Mouse (Mus musculus): Measurements from ENCODE around the gene Dmrtb1. TPM values are rescaled to one million over a fixed set of nuclear protein-coding genes. Genes with fewer than 3 reads are reported as not detected.

The Dmrtb1 gene
- polyA plus RNA-seq (2014; fragmentation: Nextera tagmentation; extraction: Ambion mirVana) = not detected in 2 replicates

DNA sequence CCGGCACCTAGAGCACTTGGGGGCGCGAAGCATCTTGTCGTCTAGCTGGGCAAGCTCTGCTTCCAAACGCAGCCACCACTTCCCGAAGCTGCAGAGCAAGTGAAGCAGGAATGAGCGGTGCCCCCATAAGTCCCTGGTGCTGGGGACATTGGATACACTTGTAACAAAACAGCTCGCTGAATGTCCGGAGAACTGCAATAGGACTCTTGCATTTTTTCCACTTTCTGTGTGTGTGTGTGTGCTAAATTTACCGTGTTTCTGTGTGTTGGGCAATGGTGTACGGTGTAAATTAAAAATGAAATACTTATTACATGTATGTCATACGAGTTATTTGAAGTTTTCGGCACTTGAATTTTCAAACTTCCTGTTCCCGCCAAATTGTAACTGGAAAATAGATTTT is at the start of gene Dmrtb1:
Gene Dmrtb1, minus strand, starts transcription at position 101 of the 400 bp plus-strand sequence.
- ATAC-seq (replicated peaks; ENCODE audit: low FRiP score) = no peak
- WGBS = 83% methylated on average over 14 of the region's 14 CpGs
- peaks cover 18% of the 10 kb centered on the region for H3K27me3 ChIP-seq (replicated peaks; ENCODE audit: control insufficient read depth, insufficient read depth, low read length)

DNA sequence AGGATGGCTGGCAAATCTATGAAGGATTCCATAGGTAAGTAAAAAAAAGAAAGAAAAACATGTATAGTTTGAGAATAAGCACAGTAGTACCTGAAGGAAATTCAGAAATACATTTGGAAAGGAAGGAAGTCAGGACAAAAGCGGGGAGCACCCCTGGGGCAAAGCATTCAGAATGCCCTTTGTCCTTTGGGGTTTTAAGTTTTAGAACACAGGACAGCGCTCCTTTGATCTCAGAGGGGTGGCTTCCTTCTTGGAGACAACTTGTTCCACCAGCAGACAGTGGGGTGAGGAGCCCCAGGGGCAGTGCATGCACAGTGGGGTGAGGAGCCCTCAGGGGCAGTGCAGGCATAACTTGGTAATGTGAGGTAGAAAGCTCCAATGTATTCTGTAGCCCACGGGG is 49.6 kb upstream of the Dmrtb1 start:
- Histone ChIP-seq H3K9ac (ENCODE audit: low read depth, low read length) (no peak overlapping the region), H3K27ac (ENCODE audit: low read depth, low read length) (no peak overlapping the region), H3K4me2 (no peak overlapping the region), H3K27me3 (replicated peaks; ENCODE audit: control insufficient read depth, insufficient read depth, low read length) (peaks cover 26% of the 10 kb centered on the region), H3K4me1 (replicated peaks; ENCODE audit: control insufficient read depth, insufficient read depth, low read length) (no peaks in the 10 kb centered on the region; the same call in 1 of the 2 replicates), H3K36me3 (ENCODE audit: control insufficient read depth, insufficient read depth, low read length) (no peaks in the 10 kb centered on the region), H3K9me3 (ENCODE audit: control insufficient read depth, low read length) (no peaks in the 10 kb centered on the region), H3K4me3 (ENCODE audit: low read depth, low read length) (no peak overlapping the region)
- WGBS = 29% methylated on average over 3 of the region's 3 CpGs
- ATAC-seq (replicated peaks; ENCODE audit: low FRiP score) (no peak), DNase-seq (ENCODE audit: low spot score) (no peak)

More for the DNA sequence above, at the start of gene Dmrtb1:
- no peak within 1 kb of the TSS for H3K9ac ChIP-seq (ENCODE audit: low read depth, low read length)
- no peak within 1 kb of the TSS for H3K27ac ChIP-seq (ENCODE audit: low read depth, low read length)
- no peak for DNase-seq (ENCODE audit: low spot score)
- 0 out of 2 replicates have a peak, but pooled peaks cover 2% of the 10 kb centered on the region for H3K4me1 ChIP-seq (replicated peaks; ENCODE audit: control insufficient read depth, insufficient read depth, low read length)
- H3K4me2 ChIP-seq = no peak within 1 kb of the TSS
- H3K9me3 ChIP-seq (ENCODE audit: control insufficient read depth, low read length) = no peaks in the 10 kb centered on the region
- H3K36me3 ChIP-seq (ENCODE audit: control insufficient read depth, insufficient read depth, low read length) = no peaks in the 10 kb centered on the region
- no peak within 1 kb of the TSS for H3K4me3 ChIP-seq (ENCODE audit: low read depth, low read length)

- no peak overlapping the region for H3K27ac ChIP-seq (ENCODE audit: low read depth, low read length)
- no peak for ATAC-seq (replicated peaks; ENCODE audit: low FRiP score)
- DNase-seq (ENCODE audit: low spot score) = no peak
- 18% methylated on average over 4 of the region's 4 CpGs for WGBS
- no peaks in the 10 kb centered on the region; the same call in 1 of the 2 replicates for H3K4me1 ChIP-seq (replicated peaks; ENCODE audit: control insufficient read depth, insufficient read depth, low read length)
- H3K9me3 ChIP-seq (ENCODE audit: control insufficient read depth, low read length) = no peaks in the 10 kb centered on the region
- H3K4me3 ChIP-seq (ENCODE audit: low read depth, low read length) = no peak overlapping the region
- H3K36me3 ChIP-seq (ENCODE audit: control insufficient read depth, insufficient read depth, low read length) = no peaks in the 10 kb centered on the region
- no peak overlapping the region for H3K9ac ChIP-seq (ENCODE audit: low read depth, low read length)
- H3K4me2 ChIP-seq = no peak overlapping the region
- H3K27me3 ChIP-seq (replicated peaks; ENCODE audit: control insufficient read depth, insufficient read depth, low read length) = peaks cover 24% of the 10 kb centered on the region
Measured at GRCm38 (mm10) chr4:107732624-107733023, 48.6 kb upstream of the Dmrtb1 start.

DNA sequence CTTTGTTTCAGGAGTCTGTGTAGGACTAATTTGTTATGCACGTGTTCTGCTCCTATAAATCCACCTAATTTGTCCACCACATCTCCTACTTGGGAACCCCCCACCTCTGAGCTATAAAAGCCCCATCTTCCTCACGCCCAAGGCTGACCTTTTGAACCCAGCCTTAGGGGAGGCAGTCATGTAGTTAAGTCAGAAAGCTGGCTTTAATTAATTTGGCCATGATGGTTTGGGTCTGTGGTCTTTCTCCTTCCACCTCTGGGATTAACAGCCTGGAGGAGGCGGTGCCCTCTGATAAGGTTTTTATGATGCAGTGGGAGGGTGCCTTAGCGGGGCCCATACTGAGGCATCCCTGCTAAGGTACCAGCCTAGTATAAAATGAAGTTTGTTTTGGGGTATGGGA is 48.2 kb upstream of the Dmrtb1 start:
- Histone ChIP-seq H3K4me2 (no peak overlapping the region), H3K4me1 (replicated peaks; ENCODE audit: control insufficient read depth, insufficient read depth, low read length) (no peaks in the 10 kb centered on the region; the same call in 1 of the 2 replicates), H3K27me3 (replicated peaks; ENCODE audit: control insufficient read depth, insufficient read depth, low read length) (peaks cover 21% of the 10 kb centered on the region), H3K27ac (ENCODE audit: low read depth, low read length) (no peak overlapping the region), H3K36me3 (ENCODE audit: control insufficient read depth, insufficient read depth, low read length) (no peaks in the 10 kb centered on the region), H3K9ac (ENCODE audit: low read depth, low read length) (no peak overlapping the region), H3K9me3 (ENCODE audit: control insufficient read depth, low read length) (no peaks in the 10 kb centered on the region), H3K4me3 (ENCODE audit: low read depth, low read length) (no peak overlapping the region)
- 30% methylated on average over 4 of the region's 4 CpGs for WGBS
- no peak for DNase-seq (ENCODE audit: low spot score)
- no peak for ATAC-seq (replicated peaks; ENCODE audit: low FRiP score)

GRCm38 (mm10) chr4:107731088-107731465 is 47.0 kb upstream of the Dmrtb1 start:
- no peak overlapping the region for H3K4me3 ChIP-seq (ENCODE audit: low read depth, low read length)
- ATAC-seq (replicated peaks; ENCODE audit: low FRiP score) (no peak), DNase-seq (ENCODE audit: low spot score) (no peak)
- peaks cover 23% of the 10 kb centered on the region for H3K27me3 ChIP-seq (replicated peaks; ENCODE audit: control insufficient read depth, insufficient read depth, low read length)
- WGBS = 58% methylated on average over 8 of the region's 8 CpGs
- H3K4me2 ChIP-seq = no peak overlapping the region
- H3K9me3 ChIP-seq (ENCODE audit: control insufficient read depth, low read length) = no peaks in the 10 kb centered on the region
- H3K36me3 ChIP-seq (ENCODE audit: control insufficient read depth, insufficient read depth, low read length) = no peaks in the 10 kb centered on the region
- H3K4me1 ChIP-seq (replicated peaks; ENCODE audit: control insufficient read depth, insufficient read depth, low read length) = no peaks in the 10 kb centered on the region; the same call in 1 of the 2 replicates
- no peak overlapping the region for H3K9ac ChIP-seq (ENCODE audit: low read depth, low read length)
- no peak overlapping the region for H3K27ac ChIP-seq (ENCODE audit: low read depth, low read length)

- no peaks in the 10 kb centered on the region for H3K36me3 ChIP-seq (ENCODE audit: control insufficient read depth, insufficient read depth, low read length)
- H3K27me3 ChIP-seq (replicated peaks; ENCODE audit: control insufficient read depth, insufficient read depth, low read length) = peaks cover 23% of the 10 kb centered on the region
- H3K9me3 ChIP-seq (ENCODE audit: control insufficient read depth, low read length) = no peaks in the 10 kb centered on the region
- ATAC-seq (replicated peaks; ENCODE audit: low FRiP score) = no peak
- H3K4me3 ChIP-seq (ENCODE audit: low read depth, low read length) = no peak overlapping the region
- 83% methylated on average over 15 of the region's 15 CpGs for WGBS
- H3K4me1 ChIP-seq (replicated peaks; ENCODE audit: control insufficient read depth, insufficient read depth, low read length) = no peaks in the 10 kb centered on the region; the same call in 1 of the 2 replicates
- H3K4me2 ChIP-seq = no peak overlapping the region
- no peak for DNase-seq (ENCODE audit: low spot score)
- no peak overlapping the region for H3K27ac ChIP-seq (ENCODE audit: low read depth, low read length)
- no peak overlapping the region for H3K9ac ChIP-seq (ENCODE audit: low read depth, low read length)
Measured at GRCm38 (mm10) chr4:107730391-107731087, 46.5 kb upstream of the Dmrtb1 start.

- 64% methylated on average over 9 of the region's 9 CpGs for WGBS
- ATAC-seq (replicated peaks; ENCODE audit: low FRiP score) (no peak), DNase-seq (ENCODE audit: low spot score) (no peak)
- Histone ChIP-seq H3K9ac (ENCODE audit: low read depth, low read length) (no peak overlapping the region), H3K27me3 (replicated peaks; ENCODE audit: control insufficient read depth, insufficient read depth, low read length) (0 out of 2 replicates have a peak, but pooled peaks cover 5% of the 10 kb centered on the region), H3K27ac (ENCODE audit: low read depth, low read length) (no peak overlapping the region), H3K4me1 (replicated peaks; ENCODE audit: control insufficient read depth, insufficient read depth, low read length) (peaks cover 4% of the 10 kb centered on the region; the same call in 1 of the 2 replicates), H3K4me3 (ENCODE audit: low read depth, low read length) (no peak overlapping the region), H3K36me3 (ENCODE audit: control insufficient read depth, insufficient read depth, low read length) (no peaks in the 10 kb centered on the region), H3K9me3 (ENCODE audit: control insufficient read depth, low read length) (no peaks in the 10 kb centered on the region), H3K4me2 (no peak overlapping the region)
Measured at GRCm38 (mm10) chr4:107725432-107725831, 41.4 kb upstream of the Dmrtb1 start.

DNA sequence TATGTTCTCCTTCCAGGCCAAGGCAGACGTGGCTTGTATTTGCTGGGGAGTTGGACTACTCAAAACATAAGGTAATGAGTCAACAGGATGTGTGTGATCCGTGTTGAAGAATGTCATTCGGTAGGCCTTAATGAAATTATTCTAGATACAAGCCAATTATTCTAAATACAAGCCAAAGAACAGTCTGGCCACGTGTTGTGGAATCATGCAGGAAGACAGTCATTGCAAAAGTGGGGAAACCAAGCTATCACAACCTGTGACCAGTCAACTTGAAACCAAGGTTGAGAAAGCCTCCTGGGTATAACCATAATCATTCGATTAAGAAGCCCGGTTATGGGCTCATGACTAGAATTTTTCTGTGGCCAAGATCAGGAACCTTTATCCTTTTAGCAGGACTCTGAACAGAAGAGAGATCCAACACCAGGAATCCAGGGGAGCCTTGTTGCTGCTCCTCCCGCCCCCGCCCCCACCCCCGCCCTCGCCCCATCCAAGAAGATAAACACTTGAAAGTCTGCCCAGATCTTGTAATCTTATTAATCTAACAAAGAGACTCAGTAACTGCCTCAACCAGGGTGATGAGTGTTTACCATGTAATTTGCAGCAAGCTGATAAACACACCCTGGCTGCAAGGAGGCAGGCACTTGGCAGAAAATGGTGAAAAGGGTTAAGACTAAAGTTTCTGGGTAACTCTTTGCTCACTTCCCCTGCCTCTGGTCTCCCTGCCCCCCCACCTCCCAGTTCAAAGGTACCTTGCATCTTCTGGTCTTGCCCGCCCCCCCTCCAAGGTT is 36.2 kb upstream of the Dmrtb1 start:
- no peaks in the 10 kb centered on the region for H3K9me3 ChIP-seq (ENCODE audit: control insufficient read depth, low read length)
- H3K9ac ChIP-seq (ENCODE audit: low read depth, low read length) = no peak overlapping the region
- H3K27me3 ChIP-seq (replicated peaks; ENCODE audit: control insufficient read depth, insufficient read depth, low read length) = no peaks in the 10 kb centered on the region
- H3K4me3 ChIP-seq (ENCODE audit: low read depth, low read length) = no peak overlapping the region
- H3K36me3 ChIP-seq (ENCODE audit: control insufficient read depth, insufficient read depth, low read length) = no peaks in the 10 kb centered on the region
- no peak overlapping the region for H3K4me2 ChIP-seq
- ATAC-seq (replicated peaks; ENCODE audit: low FRiP score) (0 out of 2 replicates have a peak, but pooled peaks have one; percentile 56), DNase-seq (ENCODE audit: low spot score) (no peak)
- peak overlapping the region; percentile 10; the same call in 1 of the 2 replicates for H3K27ac ChIP-seq (ENCODE audit: low read depth, low read length)
- H3K4me1 ChIP-seq (replicated peaks; ENCODE audit: control insufficient read depth, insufficient read depth, low read length) = peaks cover 5% of the 10 kb centered on the region; the same call in 1 of the 2 replicates
- WGBS = 46% methylated on average over 11 of the region's 11 CpGs
